Mouse (Mus musculus) neural tube, embryonic 11.5 days (tissue): ENCODE results near the gene Tmem115. TPM values are rescaled to one million over a fixed set of nuclear protein-coding genes. Genes with fewer than 3 reads are reported as not detected.
"Not testable (repeated sequence)": the region's sequence is repeated elsewhere in the genome, so short reads cannot be mapped to it uniquely, and the experiment has no call there.

Experiments used
- ATAC-seq: fragments of 200-750 bp; cut with Nextera tagmentation; 2 replicates; pipeline ENCODE4 v1.8.0; 2017; ENCODE audit warnings: moderate number of reproducible peaks, mild to moderate bottlenecking, moderate TSS enrichment, moderate library complexity; ENCODE audit not compliant: insufficient read depth, low FRiP score, low TSS enrichment
- DNase-seq: peaks from one replicate; pipeline ENCODE4 v3.0.0-alpha.2; 2015; ENCODE audit warnings: low spot score
- H3K27ac ChIP-seq: fragments of 300-500 bp; sonication (generic); 2 replicates; pipeline ENCODE4 v1.5.1; 2014; ENCODE audit warnings: low read depth, mild to moderate bottlenecking, low read length
- H3K27me3 ChIP-seq: fragments of 300-500 bp; sonication (generic); 2 replicates; pipeline ENCODE4 v1.6.1; 2014; ENCODE audit warnings: mild to moderate bottlenecking, low read length, mixed read lengths; ENCODE audit not compliant: control insufficient read depth, insufficient read depth
- H3K36me3 ChIP-seq: fragments of 300-500 bp; sonication (generic); 2 replicates; pipeline ENCODE4 v1.6.1; 2014; ENCODE audit warnings: mild to moderate bottlenecking, low read length, moderate library complexity, mixed read lengths; ENCODE audit not compliant: control insufficient read depth, insufficient read depth
- H3K4me1 ChIP-seq: fragments of 300-500 bp; sonication (generic); 2 replicates; pipeline ENCODE4 v1.6.1; 2014; ENCODE audit warnings: low read length, mixed read lengths; ENCODE audit not compliant: control insufficient read depth, insufficient read depth
- H3K4me2 ChIP-seq: fragments of 300-500 bp; sonication (generic); 2 replicates; pipeline ENCODE4 v1.6.1; 2014; ENCODE audit warnings: low read depth, mild to moderate bottlenecking, moderate library complexity
- H3K4me3 ChIP-seq: fragments of 300-500 bp; sonication (generic); 2 replicates; pipeline ENCODE4 v1.5.1; 2014; ENCODE audit warnings: low read depth, low read length
- H3K9ac ChIP-seq: fragments of 300-500 bp; sonication (generic); 2 replicates; pipeline ENCODE4 v1.6.1; 2014; ENCODE audit warnings: mild to moderate bottlenecking, low read length
- H3K9me3 ChIP-seq: fragments of 300-500 bp; sonication (generic); 2 replicates; pipeline ENCODE4 v1.6.1; 2016; ENCODE audit warnings: low read length; ENCODE audit not compliant: control insufficient read depth
- WGBS: fragments of 180-500 bp; shearing (Covaris S2); extraction: QIAGEN DNeasy Blood & Tissue Kit; methylation state at CpG from one replicate; pipeline ENCODE4 v1.1.7; 2014; 5-methylcytosine and 5-hydroxymethylcytosine counted together
- polyA plus RNA-seq: library from polyadenylated mRNA; unstranded; fragments of >200 nt; fragmentation: Nextera tagmentation; extraction: Ambion mirVana; gene quantifications from 2 replicates; pipeline ENCODE4 v1.2.1, GENCODE M21; 2014

The Tmem115 gene
- polyA plus RNA-seq, 1 experiment from 2014 or later: 47.0 TPM

DNA sequence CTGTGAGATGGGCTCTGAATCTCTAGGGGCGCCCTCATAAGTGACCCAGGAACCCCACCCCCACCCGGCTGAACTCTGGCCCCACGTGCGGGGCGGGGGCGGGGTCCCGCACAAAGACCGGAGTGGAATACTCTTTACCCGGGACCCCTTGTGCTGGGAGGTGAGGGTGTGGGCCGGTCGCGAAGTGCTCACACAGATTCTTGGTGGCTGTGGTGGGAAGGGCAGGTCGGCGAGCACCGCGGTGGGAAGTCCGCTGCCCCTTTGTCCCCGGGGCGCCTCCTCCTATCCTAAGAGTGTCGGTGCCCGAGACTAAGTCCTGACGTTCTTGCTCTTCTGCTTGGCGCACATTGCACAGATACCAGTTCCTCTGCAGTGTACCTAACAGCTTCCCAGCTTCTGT lies 35.5 kb downstream of the Tmem115 start:
- peaks cover 25% of the 10 kb centered on the region for H3K4me1 ChIP-seq
- no peaks in the 10 kb centered on the region for H3K9me3 ChIP-seq
- peak overlapping the region; percentile 54 for H3K27ac ChIP-seq
- H3K4me3 ChIP-seq: peak overlapping the region; percentile 76
- H3K36me3 ChIP-seq: peaks cover 16% of the 10 kb centered on the region
- ATAC-seq (peak; percentile 39), DNase-seq (no peak)
- peak overlapping the region; percentile 79 for H3K9ac ChIP-seq
- peak overlapping the region; percentile 74 for H3K4me2 ChIP-seq
- H3K27me3 ChIP-seq: no peaks in the 10 kb centered on the region
- WGBS: 0% methylated on average over 22 of the region's 23 CpGs

DNA sequence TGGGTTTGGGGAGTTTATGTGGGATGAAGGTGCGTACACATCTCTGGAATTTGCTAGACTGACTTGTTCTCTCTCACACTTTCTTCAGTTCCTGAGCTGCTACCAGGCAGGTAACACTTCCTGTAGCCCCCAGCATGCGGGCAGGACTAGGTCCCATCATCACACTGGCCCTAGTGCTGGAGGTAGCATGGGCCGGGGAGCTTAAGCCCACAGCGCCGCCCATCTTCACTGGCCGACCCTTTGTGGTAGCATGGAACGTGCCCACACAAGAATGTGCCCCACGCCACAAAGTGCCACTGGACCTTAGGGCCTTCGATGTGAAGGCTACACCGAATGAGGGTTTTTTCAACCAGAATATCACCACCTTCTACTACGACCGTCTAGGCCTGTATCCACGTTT lies 36.3 kb downstream of the Tmem115 start:
- WGBS: 61% methylated on average over 13 of the region's 13 CpGs
- Histone ChIP-seq H3K36me3 (peaks cover 16% of the 10 kb centered on the region), H3K4me2 (peak overlapping the region; percentile 74), H3K9ac (peak overlapping the region; percentile 79), H3K27ac (no peak overlapping the region), H3K9me3 (no peaks in the 10 kb centered on the region), H3K27me3 (no peaks in the 10 kb centered on the region), H3K4me3 (peak overlapping the region; percentile 76), H3K4me1 (peaks cover 25% of the 10 kb centered on the region)
- ATAC-seq: no peak
- DNase-seq: no peak

DNA sequence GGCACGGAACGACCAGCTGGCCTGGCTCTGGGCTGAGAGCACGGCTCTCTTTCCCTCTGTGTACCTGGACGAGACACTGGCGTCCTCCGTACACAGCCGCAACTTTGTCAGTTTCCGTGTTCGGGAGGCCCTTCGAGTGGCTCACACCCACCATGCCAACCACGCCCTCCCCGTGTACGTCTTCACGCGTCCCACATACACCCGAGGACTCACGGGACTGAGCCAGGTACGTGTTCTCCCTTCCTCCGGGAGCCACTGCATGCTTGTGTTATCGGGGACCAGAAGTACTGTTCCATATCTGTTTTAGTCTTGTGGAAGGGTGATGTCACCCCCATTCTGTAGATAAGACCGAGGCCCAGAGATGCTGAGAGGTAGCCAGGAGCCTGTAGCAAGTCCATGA lies 37.1 kb downstream of the Tmem115 start:
- Histone ChIP-seq H3K27me3 (no peaks in the 10 kb centered on the region), H3K4me2 (peak overlapping the region; percentile 74), H3K9ac (no peak overlapping the region), H3K9me3 (no peaks in the 10 kb centered on the region), H3K4me3 (peak overlapping the region; percentile 76; the same call in 1 of the 2 replicates), H3K27ac (no peak overlapping the region), H3K4me1 (peaks cover 25% of the 10 kb centered on the region), H3K36me3 (peaks cover 16% of the 10 kb centered on the region)
- DNase-seq (no peak), ATAC-seq (no peak)
- WGBS: 96% methylated on average over 21 of the region's 21 CpGs

DNA sequence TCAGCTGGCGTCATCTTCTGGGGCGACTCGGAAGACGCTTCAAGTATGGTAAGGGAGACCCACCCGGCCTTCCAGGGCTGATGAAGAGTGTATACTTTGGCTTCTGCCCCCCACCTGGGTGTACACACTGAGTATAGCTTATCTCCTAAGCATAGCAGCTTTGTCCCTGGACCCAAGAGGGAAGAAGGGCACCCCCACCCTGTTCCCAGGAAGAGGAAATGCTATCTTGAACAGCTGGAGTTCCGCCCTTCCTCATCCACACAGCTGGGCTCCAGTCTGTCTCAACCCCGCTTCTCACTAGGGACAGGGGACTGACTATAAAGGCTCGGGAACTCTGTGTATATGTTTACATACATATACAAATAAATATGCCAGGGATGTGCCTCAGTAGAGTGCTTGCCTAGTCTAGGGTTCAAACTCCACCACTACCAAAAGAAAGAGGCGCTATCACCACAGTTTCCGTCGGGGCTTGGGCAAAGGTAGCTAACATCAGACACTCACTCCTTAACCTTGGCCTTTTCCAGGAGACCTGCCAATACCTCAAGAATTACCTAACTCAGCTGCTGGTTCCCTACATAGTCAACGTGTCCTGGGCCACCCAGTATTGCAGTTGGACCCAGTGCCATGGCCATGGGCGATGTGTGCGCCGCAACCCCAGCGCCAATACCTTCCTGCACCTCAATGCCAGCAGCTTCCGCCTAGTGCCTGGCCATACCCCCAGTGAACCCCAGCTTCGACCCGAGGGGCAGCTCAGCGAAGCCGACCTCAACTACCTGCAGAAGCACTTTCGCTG lies 38.0 kb downstream of the Tmem115 start:
- Histone ChIP-seq H3K27ac (no peak overlapping the region), H3K4me1 (peaks cover 25% of the 10 kb centered on the region)
- DNase-seq: no peak

DNA sequence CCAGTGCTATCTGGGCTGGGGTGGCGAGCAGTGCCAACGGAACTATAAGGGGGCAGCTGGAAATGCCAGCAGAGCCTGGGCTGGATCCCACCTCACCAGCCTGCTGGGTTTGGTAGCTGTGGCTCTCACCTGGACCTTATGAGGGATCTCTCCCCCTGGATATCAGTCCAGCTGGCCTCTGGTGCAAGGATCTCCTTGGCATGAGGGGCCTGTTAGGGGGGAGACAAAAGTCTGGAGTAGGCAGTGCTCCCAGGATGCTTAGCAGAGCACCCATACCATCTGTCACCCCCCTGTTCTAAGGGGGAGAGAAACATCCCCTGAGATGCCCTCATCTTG lies 38.5 kb downstream of the Tmem115 start:
- DNase-seq (no peak), ATAC-seq (no peak)
- Histone ChIP-seq H3K4me1 (peaks cover 26% of the 10 kb centered on the region), H3K9me3 (no peaks in the 10 kb centered on the region), H3K9ac (no peak overlapping the region), H3K36me3 (peaks cover 16% of the 10 kb centered on the region), H3K27ac (no peak overlapping the region), H3K27me3 (no peaks in the 10 kb centered on the region), H3K4me3 (no peak overlapping the region), H3K4me2 (no peak overlapping the region)
- WGBS: 96% methylated on average over 2 of the region's 2 CpGs

More for the DNA sequence above, 38.0 kb downstream of the Tmem115 start:
- Histone ChIP-seq H3K9me3 (no peaks in the 10 kb centered on the region), H3K27me3 (no peaks in the 10 kb centered on the region), H3K9ac (no peak overlapping the region), H3K4me3 (no peak overlapping the region), H3K4me2 (no peak overlapping the region), H3K36me3 (peaks cover 16% of the 10 kb centered on the region)
- ATAC-seq: no peak
- 95% methylated on average over 22 of the region's 22 CpGs for WGBS

DNA sequence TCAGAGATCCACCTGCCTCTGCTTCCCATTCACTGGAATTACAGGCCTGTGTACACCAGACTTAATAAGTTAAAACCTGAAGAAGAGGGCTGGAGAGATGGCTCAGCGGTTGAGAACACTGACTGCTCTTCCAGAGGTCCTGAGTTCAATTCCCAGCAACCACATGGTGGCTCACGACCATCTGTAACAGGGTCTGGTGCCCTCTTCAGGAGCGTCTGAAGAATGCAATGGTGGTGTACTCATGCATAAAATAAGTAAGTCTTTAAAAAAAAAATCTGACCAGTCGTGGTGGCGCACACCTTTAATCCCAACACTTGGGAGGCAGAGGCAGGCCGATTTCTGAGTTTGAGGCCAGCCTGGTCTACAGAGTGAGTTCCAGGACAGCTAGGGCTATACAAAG lies 40.0 kb downstream of the Tmem115 start:
- ATAC-seq, H3K9me3 ChIP-seq, H3K27ac ChIP-seq, H3K9ac ChIP-seq, H3K27me3 ChIP-seq, H3K4me3 ChIP-seq, DNase-seq, H3K4me2 ChIP-seq: not testable (repeated sequence)
- H3K36me3 ChIP-seq: peaks cover 16% of the 10 kb centered on the region
- 84% methylated on average over 6 of the region's 6 CpGs for WGBS
- H3K4me1 ChIP-seq: peaks cover 21% of the 10 kb centered on the region

DNA sequence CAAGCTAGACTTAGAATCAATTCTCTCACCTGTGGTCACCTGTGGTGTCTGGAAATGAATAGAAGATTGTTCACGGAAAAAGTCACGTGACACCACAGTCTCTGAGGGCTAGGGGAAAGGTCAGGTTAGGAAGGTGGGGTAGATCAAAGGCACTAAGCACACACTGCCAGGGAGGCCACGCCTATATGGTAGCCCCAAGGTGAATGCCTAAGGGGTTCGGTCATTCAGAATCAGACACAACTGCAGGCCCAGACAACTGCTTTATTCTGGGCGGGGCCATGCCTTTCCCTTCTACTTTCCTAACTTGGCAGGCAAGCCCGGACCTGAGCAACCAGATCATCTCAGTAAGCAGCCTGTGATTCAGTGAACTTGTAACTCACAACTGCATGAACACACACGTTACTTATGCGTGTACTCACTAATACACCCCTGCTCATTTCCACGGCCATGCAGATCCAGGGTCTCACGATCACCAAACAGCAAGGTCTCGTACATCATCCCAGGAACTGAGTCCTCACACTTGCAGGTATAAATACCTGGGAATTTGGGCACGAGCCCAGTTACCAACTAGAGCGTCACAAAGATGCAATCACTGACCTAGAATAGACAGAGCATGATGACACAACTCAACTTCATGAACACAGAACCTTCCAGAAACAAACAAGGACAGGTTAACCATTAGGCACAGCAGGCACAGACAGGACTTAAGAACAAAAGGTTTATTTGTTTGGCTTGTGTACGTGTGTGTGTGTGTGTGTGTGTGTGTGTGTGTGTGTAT lies 42.0 kb downstream of the Tmem115 start:
- peaks cover 15% of the 10 kb centered on the region for H3K36me3 ChIP-seq
- WGBS: 86% methylated on average over 14 of the region's 14 CpGs
- ATAC-seq (no peak), DNase-seq (no peak)
- H3K9me3 ChIP-seq: no peaks in the 10 kb centered on the region
- no peak overlapping the region for H3K27ac ChIP-seq
- no peak overlapping the region for H3K4me3 ChIP-seq
- no peak overlapping the region for H3K9ac ChIP-seq
- no peak overlapping the region for H3K4me2 ChIP-seq
- no peaks in the 10 kb centered on the region for H3K27me3 ChIP-seq
- peaks cover 18% of the 10 kb centered on the region for H3K4me1 ChIP-seq

DNA sequence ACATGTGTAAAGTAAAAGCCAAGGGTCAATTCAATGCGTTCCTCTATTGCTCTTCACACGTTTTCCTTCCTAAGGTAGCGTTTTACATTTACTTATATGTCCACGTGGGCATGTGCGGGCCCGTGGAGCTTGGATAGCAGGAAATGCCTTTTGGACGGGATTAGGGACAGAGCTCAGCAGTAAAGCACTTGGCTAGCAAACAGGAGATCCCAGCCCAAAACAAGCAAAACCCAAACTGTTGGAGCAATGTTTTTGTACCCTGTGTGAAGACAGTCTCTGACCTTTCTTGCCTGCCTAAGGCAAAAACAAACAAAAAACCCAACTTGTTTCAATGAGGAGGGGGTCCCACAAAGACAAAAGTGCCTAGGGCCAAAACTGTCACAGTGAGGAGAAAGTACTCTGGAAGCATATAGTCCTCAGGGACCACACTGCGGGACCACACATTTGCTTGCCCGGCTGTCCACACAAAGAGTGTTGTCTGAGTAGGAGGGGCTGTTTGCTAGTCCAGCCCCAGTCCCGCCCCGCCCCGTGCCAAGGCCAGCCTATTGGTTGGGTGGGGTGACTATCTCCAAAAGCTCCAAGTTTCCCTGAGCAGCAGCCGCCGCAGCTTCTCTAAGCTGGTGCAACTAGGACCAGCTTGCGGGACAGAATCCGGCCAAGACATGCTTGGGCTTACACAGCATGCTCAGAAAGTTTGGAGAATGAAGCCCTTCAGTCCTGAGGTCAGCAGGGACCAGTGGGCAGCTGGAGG lies 42.8 kb downstream of the Tmem115 start, which contains the start of gene Hyal1:
TSS of gene Hyal1 (plus strand) at position 571 of the 751 bp plus-strand sequence.
- H3K4me1 ChIP-seq: peaks cover 15% of the 10 kb centered on the region
- no peaks in the 10 kb centered on the region for H3K27me3 ChIP-seq
- WGBS: 29% methylated on average over 16 of the region's 16 CpGs
- peak within 1 kb of the TSS; percentile 51 for H3K4me2 ChIP-seq
- ATAC-seq (peak; percentile 71; the same call in 1 of the 2 replicates), DNase-seq (peak; percentile 81)
- H3K4me3 ChIP-seq: peak within 1 kb of the TSS; percentile 21; the same call in 1 of the 2 replicates
- no peaks in the 10 kb centered on the region for H3K9me3 ChIP-seq
- H3K9ac ChIP-seq: peak within 1 kb of the TSS; percentile 43
- peaks cover 10% of the 10 kb centered on the region for H3K36me3 ChIP-seq
- no peak within 1 kb of the TSS for H3K27ac ChIP-seq
